Mouse (Mus musculus) forebrain, embryonic 16.5 days (tissue): Measurements from ENCODE around the gene Adtrp. TPM values are rescaled to one million over a fixed set of nuclear protein-coding genes. Genes with fewer than 3 reads are reported as not detected.

Source experiments
- ATAC-seq: fragments of 200-750 bp; cut with Nextera tagmentation; 2 replicates; pipeline ENCODE4 v1.8.0; 2017; ENCODE audit warnings: mild to moderate bottlenecking, moderate library complexity
- H3K27ac ChIP-seq: fragments of 300-500 bp; sonication (generic); 2 replicates; pipeline ENCODE4 v1.5.1; 2014; ENCODE audit warnings: low read length, control low read depth
- H3K27me3 ChIP-seq: fragments of 300-500 bp; sonication (generic); replicated peaks from 2 replicates; pipeline ENCODE4 v1.6.1; 2014; ENCODE audit warnings: low read length; ENCODE audit not compliant: control insufficient read depth, insufficient read depth
- H3K36me3 ChIP-seq: fragments of 300-500 bp; sonication (generic); 2 replicates; pipeline ENCODE4 v1.6.1; 2014; ENCODE audit not compliant: control insufficient read depth, insufficient read depth
- H3K4me1 ChIP-seq: fragments of 300-500 bp; sonication (generic); replicated peaks from 2 replicates; pipeline ENCODE4 v1.6.1; 2014; ENCODE audit warnings: low read length; ENCODE audit not compliant: control insufficient read depth, insufficient read depth
- H3K4me2 ChIP-seq: fragments of 300-500 bp; sonication (generic); 2 replicates; pipeline ENCODE4 v1.6.1; 2014; ENCODE audit warnings: mild to moderate bottlenecking, low read length, control low read depth
- H3K4me3 ChIP-seq: fragments of 300-500 bp; sonication (generic); replicated peaks from 2 replicates; pipeline ENCODE4 v1.5.1; 2014; ENCODE audit warnings: mild to moderate bottlenecking, low read length, control low read depth
- H3K9ac ChIP-seq: fragments of 300-500 bp; sonication (generic); replicated peaks from 2 replicates; pipeline ENCODE4 v1.6.1; 2014; ENCODE audit warnings: low read depth, low read length, control low read depth
- H3K9me3 ChIP-seq: fragments of 300-500 bp; sonication (generic); 2 replicates; pipeline ENCODE4 v1.6.1; 2016; ENCODE audit warnings: low read length; ENCODE audit not compliant: control insufficient read depth
- WGBS: fragments of 180-500 bp; shearing (Covaris S2); extraction: QIAGEN DNeasy Blood & Tissue Kit; methylation state at CpG from one replicate; pipeline ENCODE4 v1.1.7; 2014; 5-methylcytosine and 5-hydroxymethylcytosine counted together
- polyA plus RNA-seq: library from polyadenylated mRNA; unstranded; fragments of >200 nt; fragmentation: Nextera tagmentation; extraction: Ambion mirVana; gene quantifications from 2 replicates; pipeline ENCODE4 v1.2.1, GENCODE M21; 2015

The Adtrp gene
- polyA plus RNA-seq, 1 experiment from 2014 or later: not detected

DNA sequence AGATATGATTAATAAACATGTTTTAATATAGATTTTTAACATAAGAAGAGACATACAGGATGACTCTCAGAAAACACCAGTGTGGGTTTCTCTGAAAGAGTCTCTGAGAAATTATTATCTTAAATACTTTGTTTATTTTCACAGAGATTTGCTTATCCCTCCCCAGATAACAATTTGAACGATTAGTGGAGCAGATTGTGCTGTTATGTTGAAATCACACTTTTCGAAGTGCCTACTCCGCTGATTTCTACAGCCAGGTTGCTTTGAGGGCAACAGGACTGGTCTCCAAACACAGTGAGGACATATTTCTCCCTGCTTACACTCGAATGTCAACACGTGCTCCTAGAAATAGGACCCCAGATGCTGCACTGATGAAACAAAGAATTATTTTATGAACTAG, 2.5 kb downstream of the Adtrp start:
- no peaks in the 10 kb centered on the region for H3K4me1 ChIP-seq
- no peak overlapping the region for H3K27ac ChIP-seq
- H3K9ac ChIP-seq: no peak overlapping the region
- no peak overlapping the region for H3K4me2 ChIP-seq
- 88% methylated on average over 5 of the region's 5 CpGs for WGBS
- H3K27me3 ChIP-seq: no peaks in the 10 kb centered on the region
- ATAC-seq: no peak
- H3K9me3 ChIP-seq: no peaks in the 10 kb centered on the region
- H3K36me3 ChIP-seq: no peaks in the 10 kb centered on the region
- no peak overlapping the region for H3K4me3 ChIP-seq

DNA sequence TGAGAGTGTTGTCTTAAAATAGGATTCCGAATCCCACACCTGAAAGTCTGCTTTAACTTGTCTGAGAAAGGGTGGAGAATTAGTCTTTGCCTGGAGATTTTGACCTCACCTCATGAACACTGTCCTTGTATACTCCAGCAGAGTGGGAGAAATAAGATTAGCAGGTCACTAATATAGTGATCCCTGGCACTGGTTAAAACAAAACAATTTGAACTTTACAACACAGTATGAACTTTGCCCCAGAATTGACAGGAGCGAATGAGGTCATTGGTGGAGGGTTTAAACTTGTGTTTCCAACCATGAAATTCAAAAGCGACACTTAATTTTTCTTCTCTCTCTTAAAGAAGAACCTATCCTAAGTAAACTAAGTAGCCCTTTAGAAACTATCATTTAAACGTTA, 3.4 kb downstream of the Adtrp start:
- Histone ChIP-seq H3K9me3 (no peaks in the 10 kb centered on the region), H3K9ac (no peak overlapping the region), H3K4me1 (no peaks in the 10 kb centered on the region), H3K4me3 (no peak overlapping the region), H3K36me3 (no peaks in the 10 kb centered on the region), H3K4me2 (no peak overlapping the region), H3K27me3 (no peaks in the 10 kb centered on the region), H3K27ac (no peak overlapping the region)
- no peak for ATAC-seq
- 85% methylated on average over 4 of the region's 4 CpGs for WGBS

DNA sequence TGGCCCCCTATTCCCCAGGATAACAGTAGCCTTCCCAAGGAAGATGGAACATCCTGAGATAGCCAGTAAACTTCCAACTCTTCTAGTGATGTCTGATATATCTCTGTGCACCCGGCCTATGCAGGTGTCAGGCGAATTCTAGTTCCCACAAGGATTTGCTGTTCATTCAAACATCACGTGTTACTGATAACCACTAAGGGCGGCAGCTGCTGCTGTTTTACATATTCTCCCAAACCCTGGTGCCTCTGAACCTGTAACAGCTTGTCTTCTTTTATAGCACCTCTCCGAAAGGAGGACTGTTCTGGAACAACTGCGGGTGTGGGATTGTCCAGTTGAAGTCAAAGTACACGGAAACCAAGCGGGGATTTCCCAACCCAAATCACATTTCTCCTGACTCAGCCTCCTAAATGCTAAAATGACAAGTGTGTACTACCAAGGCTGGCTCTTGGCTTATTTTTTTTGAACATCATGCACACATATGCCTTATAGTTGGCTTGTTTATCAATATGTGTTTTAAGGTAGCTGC, 13.8 kb downstream of the Adtrp start:
- H3K36me3 ChIP-seq: no peaks in the 10 kb centered on the region
- ATAC-seq: no peak

DNA sequence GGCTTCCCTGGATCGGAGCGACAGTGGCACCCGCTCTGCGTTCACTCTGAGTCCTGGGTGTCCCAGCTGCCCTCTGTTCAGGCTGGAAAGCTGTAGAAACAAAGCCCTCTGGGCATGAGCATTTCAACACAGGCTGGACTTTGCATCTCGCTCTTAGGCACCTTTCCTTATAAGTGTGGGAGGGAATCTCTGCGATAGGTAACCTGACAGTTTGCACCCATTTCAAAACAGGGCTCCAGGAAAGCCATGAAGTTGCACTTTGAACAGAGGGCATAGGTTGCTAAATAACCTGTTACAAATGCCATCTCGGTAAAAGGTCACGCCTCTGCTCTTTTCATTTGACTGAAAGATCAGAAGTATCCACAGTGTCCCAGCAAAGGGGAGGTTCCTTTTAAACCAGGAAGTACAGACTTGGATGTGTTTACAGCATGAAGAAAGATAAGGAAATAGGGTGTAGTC, 19.2 kb downstream of the Adtrp start:
- no peak overlapping the region for H3K9ac ChIP-seq
- no peak overlapping the region for H3K27ac ChIP-seq
- no peak overlapping the region for H3K4me2 ChIP-seq
- no peaks in the 10 kb centered on the region for H3K36me3 ChIP-seq
- 92% methylated on average over 8 of the region's 8 CpGs for WGBS
- no peak overlapping the region for H3K4me3 ChIP-seq
- H3K9me3 ChIP-seq: no peaks in the 10 kb centered on the region
- H3K4me1 ChIP-seq: no peaks in the 10 kb centered on the region
- no peak for ATAC-seq
- no peaks in the 10 kb centered on the region for H3K27me3 ChIP-seq

More for the DNA sequence above, 13.8 kb downstream of the Adtrp start:
- H3K4me1 ChIP-seq: no peaks in the 10 kb centered on the region
- no peaks in the 10 kb centered on the region for H3K9me3 ChIP-seq
- no peak overlapping the region for H3K9ac ChIP-seq
- no peak overlapping the region for H3K4me3 ChIP-seq
- 96% methylated on average over 8 of the region's 8 CpGs for WGBS
- H3K4me2 ChIP-seq: no peak overlapping the region
- H3K27me3 ChIP-seq: no peaks in the 10 kb centered on the region
- no peak overlapping the region for H3K27ac ChIP-seq

DNA sequence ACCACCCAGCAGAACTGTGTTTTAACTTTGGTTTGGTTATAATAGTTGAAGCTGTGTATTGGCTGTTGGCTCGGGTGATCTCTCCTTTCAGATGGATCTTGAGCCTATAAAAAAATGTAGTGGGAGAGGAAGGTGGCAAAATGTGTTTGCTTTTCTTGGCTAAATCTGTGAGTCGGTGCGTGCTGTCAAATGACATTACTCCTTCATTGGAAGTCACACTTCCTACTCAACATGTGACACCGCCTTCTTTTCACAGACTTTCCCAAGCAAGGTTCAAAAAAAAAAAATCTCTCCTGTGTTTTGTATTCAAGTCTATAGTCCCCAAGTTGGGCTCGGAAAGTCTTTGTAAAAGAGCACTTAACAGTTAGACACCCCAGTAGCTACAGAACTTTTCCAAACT, 19.9 kb downstream of the Adtrp start:
- no peaks in the 10 kb centered on the region for H3K27me3 ChIP-seq
- no peak overlapping the region for H3K27ac ChIP-seq
- no peak overlapping the region for H3K9ac ChIP-seq
- no peaks in the 10 kb centered on the region for H3K36me3 ChIP-seq
- no peaks in the 10 kb centered on the region for H3K9me3 ChIP-seq
- H3K4me2 ChIP-seq: no peak overlapping the region
- no peak for ATAC-seq
- H3K4me1 ChIP-seq: no peaks in the 10 kb centered on the region
- WGBS: 88% methylated on average over 5 of the region's 5 CpGs
- H3K4me3 ChIP-seq: no peak overlapping the region

DNA sequence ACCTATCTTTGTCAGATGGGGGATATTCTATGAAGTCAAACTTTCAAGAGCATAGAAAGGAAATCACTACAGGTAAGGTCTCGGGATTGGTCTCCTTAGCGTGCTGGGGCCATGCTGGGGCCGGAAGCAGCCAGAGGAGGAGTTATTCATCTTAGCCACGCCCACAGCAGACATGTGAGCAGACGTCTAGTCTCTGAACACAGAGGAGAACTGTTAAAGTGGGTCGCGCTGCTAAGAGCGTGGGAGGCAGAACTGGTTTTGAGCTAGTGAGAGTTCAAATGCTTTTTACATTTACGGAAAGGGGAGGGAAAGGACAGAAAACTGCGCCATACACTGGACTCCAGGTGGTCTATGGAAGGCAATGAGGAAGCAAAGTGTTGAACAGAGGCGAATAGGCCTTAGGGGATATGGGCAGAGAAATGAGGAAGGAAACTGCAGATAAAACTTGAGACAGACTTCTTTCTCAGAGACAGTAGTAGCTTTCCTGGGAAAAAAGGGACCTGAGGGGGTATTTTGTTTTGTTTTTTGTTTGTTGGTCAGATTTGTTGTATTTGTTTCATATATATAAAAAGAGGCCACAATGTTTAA, 22.0 kb downstream of the Adtrp start:
- ATAC-seq: no peak
- Histone ChIP-seq H3K27me3 (no peaks in the 10 kb centered on the region), H3K9me3 (no peaks in the 10 kb centered on the region), H3K36me3 (no peaks in the 10 kb centered on the region), H3K4me2 (no peak overlapping the region), H3K4me3 (no peak overlapping the region), H3K27ac (no peak overlapping the region), H3K9ac (no peak overlapping the region), H3K4me1 (no peaks in the 10 kb centered on the region)
- WGBS: 79% methylated on average over 11 of the region's 11 CpGs

DNA sequence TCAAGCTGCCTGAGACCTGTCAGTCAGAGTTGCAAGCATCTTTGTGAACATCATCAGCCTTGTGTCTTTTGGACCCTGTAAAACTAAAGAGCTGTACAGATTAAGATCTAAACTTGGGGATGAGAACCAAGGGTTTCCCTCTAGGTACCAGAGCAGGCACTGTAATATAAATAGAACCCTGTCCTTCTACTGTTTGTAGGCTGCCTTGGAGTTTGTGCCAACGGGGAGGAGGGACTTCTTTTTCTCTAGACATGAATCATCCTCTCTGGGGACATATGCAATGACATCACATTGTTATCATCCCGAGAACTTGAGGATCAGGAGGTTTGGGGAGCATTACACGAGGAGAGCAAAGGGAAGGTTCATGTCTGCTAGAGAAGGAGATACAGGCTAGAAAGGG, 24.4 kb downstream of the Adtrp start:
- Histone ChIP-seq H3K36me3 (no peaks in the 10 kb centered on the region), H3K9me3 (no peaks in the 10 kb centered on the region), H3K4me3 (no peak overlapping the region), H3K27ac (no peak overlapping the region), H3K27me3 (no peaks in the 10 kb centered on the region), H3K9ac (no peak overlapping the region), H3K4me1 (peaks cover 3% of the 10 kb centered on the region; the same call in 1 of the 2 replicates), H3K4me2 (no peak overlapping the region)
- 84% methylated on average over 3 of the region's 3 CpGs for WGBS
- no peak for ATAC-seq

DNA sequence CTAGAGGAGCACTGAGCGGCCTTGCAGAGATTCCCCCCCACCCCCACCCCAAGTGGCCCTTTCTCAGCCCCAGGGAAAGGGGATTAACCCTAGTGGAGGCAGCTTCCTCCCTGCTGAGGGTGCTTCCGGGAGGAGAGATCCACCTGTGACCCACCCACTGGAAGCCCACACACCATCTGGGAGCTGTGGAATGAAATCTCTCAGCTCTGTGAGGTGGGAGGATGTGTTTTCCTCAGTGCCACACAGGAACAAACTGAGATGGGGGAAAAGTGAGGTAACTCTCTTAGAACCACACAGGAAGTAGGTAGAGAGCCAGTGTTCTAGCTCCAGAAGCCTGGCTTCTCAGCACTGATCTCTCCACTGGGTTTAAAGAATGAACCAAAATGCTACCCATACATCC, 24.9 kb downstream of the Adtrp start:
- no peak for ATAC-seq
- Histone ChIP-seq H3K4me3 (no peak overlapping the region), H3K27me3 (no peaks in the 10 kb centered on the region), H3K9me3 (no peaks in the 10 kb centered on the region), H3K9ac (no peak overlapping the region), H3K4me2 (no peak overlapping the region), H3K27ac (no peak overlapping the region), H3K4me1 (peaks cover 3% of the 10 kb centered on the region; the same call in 1 of the 2 replicates), H3K36me3 (no peaks in the 10 kb centered on the region)
- WGBS: 31% methylated on average over 2 of the region's 2 CpGs

DNA sequence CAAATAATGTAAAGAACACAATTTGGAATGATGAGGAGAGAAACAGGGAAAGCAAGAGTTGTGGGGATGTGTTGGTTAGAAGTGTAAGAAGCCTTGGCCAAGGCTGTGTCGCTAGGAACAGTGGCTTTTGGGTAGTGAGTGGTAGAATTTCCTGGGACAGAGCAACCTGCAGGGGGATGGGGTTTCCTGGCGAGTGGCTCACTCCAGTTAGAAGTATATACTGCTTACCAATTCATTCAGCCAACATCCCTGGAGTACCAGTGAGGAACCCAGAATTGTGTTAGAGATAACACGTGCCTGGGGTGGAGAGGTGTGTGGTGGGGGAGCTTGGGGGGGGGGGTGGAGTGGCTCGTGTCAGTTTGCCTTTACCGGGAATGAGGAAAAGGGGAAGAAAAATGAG, 25.4 kb downstream of the Adtrp start:
- Histone ChIP-seq H3K4me2 (no peak overlapping the region), H3K9me3 (no peaks in the 10 kb centered on the region), H3K27ac (no peak overlapping the region), H3K4me3 (no peak overlapping the region), H3K4me1 (peaks cover 3% of the 10 kb centered on the region; the same call in 1 of the 2 replicates), H3K9ac (no peak overlapping the region), H3K27me3 (no peaks in the 10 kb centered on the region), H3K36me3 (no peaks in the 10 kb centered on the region)
- WGBS: 51% methylated on average over 5 of the region's 5 CpGs
- no peak for ATAC-seq

DNA sequence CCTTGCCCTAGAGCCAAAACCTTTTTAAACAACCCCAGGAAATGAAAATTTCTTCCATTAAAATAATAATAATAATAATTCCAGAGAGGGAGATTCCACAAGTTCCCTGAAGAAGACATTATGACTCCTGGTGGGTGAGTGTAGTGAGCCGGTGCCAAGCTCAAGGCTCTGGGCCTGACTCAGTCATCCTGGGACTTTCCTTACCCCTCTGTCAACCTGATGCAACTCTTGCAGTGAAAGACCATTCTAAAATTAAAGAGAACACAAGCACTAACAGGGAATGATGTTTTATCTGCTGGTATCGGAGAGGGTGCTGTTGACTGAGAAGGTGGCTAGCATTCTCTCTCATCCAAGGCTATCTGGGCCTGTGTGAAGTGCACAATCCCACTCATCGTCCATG, 26.5 kb downstream of the Adtrp start:
- Histone ChIP-seq H3K4me2 (no peak overlapping the region), H3K9ac (no peak overlapping the region), H3K4me3 (no peak overlapping the region), H3K27me3 (no peaks in the 10 kb centered on the region), H3K27ac (no peak overlapping the region), H3K36me3 (no peaks in the 10 kb centered on the region), H3K9me3 (no peaks in the 10 kb centered on the region), H3K4me1 (peaks cover 3% of the 10 kb centered on the region; the same call in 1 of the 2 replicates)
- WGBS: 89% methylated on average over 3 of the region's 3 CpGs
- no peak for ATAC-seq
